Mouse (Mus musculus) macrophage (primary cell): ENCODE measurements around the gene Zeb2. TPM values are rescaled to one million over a fixed set of nuclear protein-coding genes. Genes with fewer than 3 reads are reported as not detected.

ENCODE experiments used
- H3K27ac ChIP-seq: fragments of 350-480 bp; formaldehyde crosslinking; 2 replicates; pipeline ENCODE4 v1.9.0; 2021
- H3K36me3 ChIP-seq: fragments of 350-480 bp; formaldehyde crosslinking; 2 replicates; pipeline ENCODE4 v1.9.0; 2021; ENCODE audit errors: inconsistent target
- H3K4me3 ChIP-seq: fragments of 350-480 bp; formaldehyde crosslinking; 2 replicates; pipeline ENCODE4 v1.9.0; 2021; ENCODE audit errors: inconsistent target
- H3K79me2 ChIP-seq: fragments of 350-480 bp; formaldehyde crosslinking; 2 replicates; pipeline ENCODE4 v1.9.0; 2021; ENCODE audit errors: inconsistent target
- WGBS: methylation state at CpG from one replicate; pipeline ENCODE4 v1.1.7; 2026; ENCODE audit warnings: inconsistent platforms; ENCODE audit not compliant: missing documents; 5-methylcytosine and 5-hydroxymethylcytosine counted together
- polyA plus RNA-seq: library from polyadenylated mRNA; stranded (reverse); fragments of 250-400 nt; gene quantifications from 3 replicates; pipeline ENCODE4 v1.2.4, GENCODE M21; 2018; ENCODE audit warnings: inconsistent platforms

The Zeb2 gene
- polyA plus RNA-seq, 1 experiment from 2014 or later, result 164 TPM

DNA sequence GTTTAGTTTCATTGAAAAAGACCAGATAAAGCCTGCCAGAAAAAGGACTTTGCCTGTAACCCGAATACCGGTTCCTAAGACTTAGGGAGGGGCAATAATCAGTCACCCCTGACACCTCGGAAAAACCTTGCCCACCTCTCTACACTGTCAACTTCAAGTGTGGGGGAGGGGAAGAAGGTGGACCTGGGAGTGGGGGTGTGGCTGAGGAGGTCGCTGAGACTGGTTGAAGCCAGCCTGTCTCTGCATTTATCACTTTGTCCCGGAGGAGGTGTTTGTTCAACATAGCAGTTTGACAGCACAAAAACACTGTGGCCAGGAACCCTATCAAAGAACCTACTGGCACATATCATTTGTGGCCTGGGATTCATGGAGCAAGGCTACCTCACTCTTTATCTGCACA lies 19.2 kb downstream of the Zeb2 start:
- H3K27ac ChIP-seq, result no peak overlapping the region
- H3K36me3 ChIP-seq, result peaks cover 78% of the 10 kb centered on the region
- 87% methylated on average over 5 of the region's 5 CpGs for WGBS
- H3K79me2 ChIP-seq, result peaks cover 100% of the 10 kb centered on the region
- H3K4me3 ChIP-seq, result no peak overlapping the region

DNA sequence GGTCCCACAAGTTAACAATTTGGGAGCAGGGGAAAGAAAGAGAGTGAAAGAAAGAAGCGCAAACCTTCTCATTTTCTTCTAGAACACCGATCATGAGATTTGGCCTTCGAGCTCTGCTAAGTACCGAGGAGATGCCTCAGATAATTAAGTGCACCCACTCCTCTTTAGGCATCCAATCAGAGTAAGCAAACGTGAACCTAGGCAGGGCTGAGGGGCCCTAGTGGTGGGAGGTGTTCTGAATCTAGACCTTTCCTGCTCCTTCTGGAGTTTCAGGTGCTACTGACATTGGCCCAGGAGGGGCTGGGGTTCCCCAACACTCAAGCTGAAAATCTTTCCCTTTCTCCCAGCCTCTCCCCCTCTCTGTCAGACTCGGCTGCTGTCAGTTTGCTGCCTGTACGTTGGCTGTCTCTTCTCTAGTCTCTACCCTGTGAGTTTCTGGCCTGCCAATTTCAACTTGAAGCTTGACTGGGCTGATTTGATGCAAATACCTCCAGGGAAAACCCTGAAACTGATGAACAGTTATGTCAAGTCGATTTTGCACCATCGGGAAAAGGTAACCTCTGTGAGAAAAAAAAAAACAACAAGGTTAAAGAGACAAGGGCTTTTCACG lies 20.5 kb downstream of the Zeb2 start:
- Histone ChIP-seq H3K36me3 (peaks cover 81% of the 10 kb centered on the region), H3K27ac (no peak overlapping the region), H3K4me3 (no peak overlapping the region), H3K79me2 (peaks cover 100% of the 10 kb centered on the region)
- WGBS, result 87% methylated on average over 10 of the region's 10 CpGs

DNA sequence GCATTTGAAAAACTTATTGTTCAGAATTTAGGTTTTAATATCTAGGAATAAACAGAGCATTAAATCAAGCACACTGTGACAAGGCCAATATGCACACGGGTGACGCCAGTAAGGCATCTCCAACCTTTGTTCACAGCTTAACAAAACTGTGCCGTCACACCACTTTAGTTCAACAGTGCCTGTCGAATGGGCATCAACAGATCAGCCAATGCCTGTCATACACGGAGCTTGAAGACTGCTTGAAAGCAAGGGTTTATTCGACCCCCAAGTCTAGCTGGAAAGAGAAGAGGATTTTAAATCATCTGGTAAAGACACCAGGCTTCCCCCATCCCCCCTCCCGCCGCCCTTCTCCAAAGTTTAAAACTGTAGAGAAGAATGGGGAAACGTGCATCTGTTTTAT lies 21.4 kb downstream of the Zeb2 start:
- WGBS, result 91% methylated on average over 9 of the region's 9 CpGs
- H3K79me2 ChIP-seq, result peaks cover 100% of the 10 kb centered on the region
- no peak overlapping the region for H3K27ac ChIP-seq
- H3K36me3 ChIP-seq, result peaks cover 84% of the 10 kb centered on the region
- no peak overlapping the region for H3K4me3 ChIP-seq

DNA sequence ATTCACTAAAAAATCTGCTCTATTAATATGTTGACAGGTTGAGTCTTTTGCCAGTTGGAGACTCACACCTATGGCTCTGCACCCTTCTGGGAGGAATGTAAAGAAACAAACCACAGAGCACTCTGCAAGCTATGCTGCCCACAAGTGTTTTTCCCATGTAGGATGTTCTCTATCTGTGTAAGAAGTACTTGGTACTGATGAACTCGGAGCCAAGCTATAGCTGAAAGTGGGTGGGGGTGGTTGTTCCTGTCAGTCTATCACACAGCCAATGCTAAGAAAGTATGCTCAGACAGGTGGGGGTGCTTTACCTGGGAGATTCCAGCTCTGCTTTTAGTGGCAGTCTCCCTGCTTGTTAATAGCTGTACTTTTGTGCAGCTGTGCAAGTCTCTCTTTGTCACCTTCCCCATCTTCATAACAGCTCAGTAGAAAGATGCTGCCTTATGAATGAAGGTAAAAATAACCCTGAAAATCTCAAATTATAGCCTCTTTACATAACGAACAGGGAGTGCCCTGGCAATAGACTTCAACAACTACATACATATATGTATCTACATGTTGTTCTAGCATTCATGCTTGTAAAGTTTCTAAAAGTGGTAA lies 22.7 kb downstream of the Zeb2 start:
- WGBS, result 90% methylated on average over 2 of the region's 2 CpGs
- H3K4me3 ChIP-seq, result no peak overlapping the region

DNA sequence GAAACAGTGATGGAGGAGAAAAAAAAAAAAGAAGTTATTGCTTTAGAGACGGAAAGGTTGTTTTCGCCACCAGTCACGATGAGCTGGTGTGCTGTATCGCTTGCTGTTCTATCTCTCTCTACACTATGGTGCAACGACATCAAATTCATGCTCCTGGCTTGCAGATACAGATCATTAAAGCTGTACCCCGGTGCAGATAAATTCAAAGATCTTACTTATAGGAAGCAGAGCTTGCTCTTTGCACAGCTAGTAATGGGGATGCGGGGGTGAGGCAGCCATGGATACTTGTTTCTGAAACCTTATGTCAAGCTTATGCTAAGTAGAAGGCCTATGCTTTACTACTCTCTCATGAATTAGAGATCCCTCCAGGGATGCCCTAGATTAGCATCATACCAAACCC lies 23.7 kb downstream of the Zeb2 start:
- WGBS, result 92% methylated on average over 7 of the region's 7 CpGs
- peaks cover 100% of the 10 kb centered on the region for H3K79me2 ChIP-seq
- no peak overlapping the region for H3K27ac ChIP-seq
- peaks cover 80% of the 10 kb centered on the region for H3K36me3 ChIP-seq
- no peak overlapping the region for H3K4me3 ChIP-seq

More for the DNA sequence above, 22.7 kb downstream of the Zeb2 start:
- Histone ChIP-seq H3K79me2 (peaks cover 100% of the 10 kb centered on the region), H3K36me3 (peaks cover 90% of the 10 kb centered on the region), H3K27ac (no peak overlapping the region)

DNA sequence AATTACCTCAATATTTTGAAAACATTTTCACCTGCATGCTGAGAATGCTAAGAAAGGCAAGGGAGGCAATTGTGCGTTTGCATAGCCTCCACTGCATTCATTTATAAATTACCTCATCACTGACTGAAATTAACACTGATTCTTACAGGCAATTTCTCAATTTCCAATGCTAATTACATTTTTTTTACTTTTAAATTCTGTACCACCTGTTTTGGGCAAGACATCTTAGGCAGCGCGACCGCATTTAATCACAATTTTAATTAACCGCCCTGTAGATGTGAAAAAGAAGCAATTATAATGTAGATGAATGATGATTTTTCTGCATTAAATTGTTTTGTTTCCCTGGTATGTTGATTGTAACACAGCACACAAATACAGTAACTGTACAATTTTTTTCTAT lies 24.5 kb downstream of the Zeb2 start:
- peaks cover 76% of the 10 kb centered on the region for H3K36me3 ChIP-seq
- peaks cover 100% of the 10 kb centered on the region for H3K79me2 ChIP-seq
- H3K27ac ChIP-seq, result no peak overlapping the region
- 100% methylated on average over 5 of the region's 5 CpGs for WGBS
- H3K4me3 ChIP-seq, result no peak overlapping the region

DNA sequence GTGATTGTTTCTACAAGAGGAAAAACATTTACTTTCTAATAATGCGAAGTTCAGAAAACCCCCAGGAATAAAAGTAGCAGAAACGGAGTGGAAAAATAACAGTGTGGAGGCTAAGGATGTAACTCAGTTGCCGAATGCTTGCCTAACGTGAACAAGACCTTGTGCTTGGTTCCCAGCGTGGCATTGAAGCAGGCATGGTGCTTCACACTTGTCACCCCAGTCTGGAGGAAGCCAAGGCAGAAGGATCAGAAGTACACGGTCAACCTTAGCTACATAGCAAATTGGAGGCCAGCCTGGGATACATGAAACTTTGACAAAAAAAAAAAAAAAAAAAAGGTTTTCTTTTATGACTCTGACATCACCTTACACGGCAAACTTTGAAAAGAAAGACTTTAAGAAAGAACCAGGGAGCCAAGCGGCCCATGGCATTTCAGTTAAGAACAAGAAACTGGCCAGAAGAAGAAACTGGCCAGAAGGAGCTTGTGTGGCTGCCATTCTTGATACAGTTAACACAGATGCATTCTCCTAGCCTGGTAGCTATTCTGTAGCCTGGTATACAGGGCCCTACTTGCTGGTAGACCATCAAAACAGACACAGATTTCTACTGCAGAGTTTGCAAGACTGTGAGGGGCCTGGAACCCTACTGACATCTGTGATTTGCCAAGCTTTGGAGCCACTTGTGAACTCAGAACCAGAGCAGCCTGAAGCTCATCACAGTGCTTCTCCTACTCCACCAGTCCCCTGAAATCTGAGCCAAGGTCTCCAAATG lies 26.5 kb downstream of the Zeb2 start:
- H3K27ac ChIP-seq, result no peak overlapping the region
- 85% methylated on average over 8 of the region's 8 CpGs for WGBS
- H3K79me2 ChIP-seq, result peaks cover 100% of the 10 kb centered on the region
- no peak overlapping the region for H3K4me3 ChIP-seq
- peaks cover 75% of the 10 kb centered on the region for H3K36me3 ChIP-seq

DNA sequence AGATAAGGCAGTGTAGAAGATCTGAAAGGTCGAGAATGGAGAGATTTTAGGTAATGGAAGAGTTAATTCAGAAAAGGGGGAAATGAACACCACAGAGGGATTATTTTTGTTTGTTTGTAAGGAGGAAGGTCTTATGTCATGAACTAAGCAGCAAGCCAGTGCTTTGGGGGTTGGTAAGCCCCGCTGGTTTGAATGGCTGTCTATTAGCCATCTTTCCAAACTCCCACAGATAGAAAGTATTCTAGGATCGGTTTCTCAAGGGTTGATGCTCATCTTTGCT lies 28.0 kb downstream of the Zeb2 start:
- H3K79me2 ChIP-seq, result peaks cover 100% of the 10 kb centered on the region
- H3K27ac ChIP-seq, result peak overlapping the region; percentile 8; the same call in 1 of the 2 replicates
- 63% methylated on average over 1 of the region's 3 CpGs for WGBS
- H3K36me3 ChIP-seq, result peaks cover 73% of the 10 kb centered on the region
- no peak overlapping the region for H3K4me3 ChIP-seq

DNA sequence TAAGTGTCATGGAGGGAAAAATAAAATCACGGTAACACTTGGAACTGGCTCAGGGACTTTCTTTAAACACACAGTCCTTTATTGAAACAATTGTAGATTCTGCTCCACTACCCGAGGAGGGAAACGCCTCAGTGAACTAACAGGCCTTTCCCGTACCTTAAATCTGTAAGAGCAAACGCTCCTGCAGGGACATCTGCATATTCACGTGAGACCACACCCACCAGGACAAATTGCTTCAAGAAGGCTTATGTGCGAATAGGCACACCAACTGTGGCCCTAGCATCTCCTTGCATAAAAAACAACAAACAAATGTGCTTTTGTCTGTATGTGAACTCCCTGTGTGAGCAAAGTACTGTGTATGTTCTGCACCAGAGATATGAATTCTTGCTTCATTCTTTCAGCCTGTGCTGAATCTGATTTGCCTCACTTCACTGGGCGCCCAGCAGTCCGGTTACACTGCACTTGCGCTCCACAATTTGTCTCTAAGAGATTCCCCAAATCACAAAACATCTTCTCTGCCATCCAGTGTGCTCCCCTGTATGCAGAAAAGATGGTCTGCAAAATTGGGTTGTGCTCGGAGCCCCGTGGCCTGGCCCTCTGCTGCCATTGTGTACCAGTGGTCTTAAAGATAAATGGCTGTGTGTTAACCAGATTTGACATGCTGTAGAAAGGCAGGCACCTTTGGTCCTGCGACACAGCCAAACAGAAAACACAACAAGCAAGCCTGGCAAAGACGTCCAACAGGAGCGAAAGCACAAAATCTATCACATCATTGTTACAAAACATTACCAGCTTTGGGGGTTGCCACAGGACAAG lies 28.6 kb downstream of the Zeb2 start:
- Histone ChIP-seq H3K27ac (no peak overlapping the region; the same call in 1 of the 2 replicates), H3K4me3 (no peak overlapping the region), H3K36me3 (peaks cover 72% of the 10 kb centered on the region), H3K79me2 (peaks cover 100% of the 10 kb centered on the region)
- WGBS, result 83% methylated on average over 15 of the region's 15 CpGs

DNA sequence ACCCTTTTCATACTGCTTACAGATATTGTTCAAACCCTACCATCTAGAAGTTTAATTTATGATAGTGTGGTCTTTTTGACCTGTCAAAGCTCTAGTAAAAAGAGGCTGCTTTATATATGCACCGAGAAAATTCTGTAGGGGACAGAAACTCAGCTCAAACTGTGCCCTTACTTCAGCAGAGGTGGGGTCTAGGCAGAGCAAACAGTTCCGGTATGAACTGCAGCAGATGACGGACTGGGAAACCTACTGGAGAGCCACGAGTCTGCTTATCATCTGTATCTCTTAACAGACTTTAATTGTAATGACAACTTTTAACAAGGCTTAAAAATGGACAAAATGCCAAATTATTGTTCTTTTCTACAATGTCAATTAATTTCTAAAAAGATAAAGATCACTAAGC lies 30.0 kb downstream of the Zeb2 start:
- peaks cover 100% of the 10 kb centered on the region for H3K79me2 ChIP-seq
- 84% methylated on average over 4 of the region's 4 CpGs for WGBS
- H3K27ac ChIP-seq, result no peak overlapping the region
- no peak overlapping the region for H3K4me3 ChIP-seq
- H3K36me3 ChIP-seq, result peaks cover 65% of the 10 kb centered on the region

DNA sequence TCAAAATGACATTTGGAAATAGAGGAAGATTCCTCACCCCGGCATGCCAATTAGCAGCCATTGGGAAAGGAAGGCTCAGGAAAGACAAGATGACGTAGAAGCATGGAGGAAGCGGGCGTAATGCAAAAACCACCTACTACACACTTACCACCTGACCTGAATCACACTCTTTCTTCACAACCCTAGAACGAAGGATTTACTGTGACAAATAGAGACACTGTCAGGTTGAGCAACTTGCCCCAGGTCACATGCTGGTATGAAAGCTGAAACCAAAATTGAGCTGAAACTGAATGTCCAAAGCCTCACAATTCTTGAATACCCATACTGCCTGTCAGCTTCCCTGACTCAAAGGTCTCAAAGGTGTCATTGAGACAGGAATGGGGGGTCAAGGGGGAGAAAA lies 31.5 kb downstream of the Zeb2 start:
- Histone ChIP-seq H3K36me3 (peaks cover 55% of the 10 kb centered on the region), H3K4me3 (no peak overlapping the region), H3K79me2 (peaks cover 100% of the 10 kb centered on the region), H3K27ac (no peak overlapping the region)
- 48% methylated on average over 5 of the region's 5 CpGs for whole genome bisulfite sequencing

DNA sequence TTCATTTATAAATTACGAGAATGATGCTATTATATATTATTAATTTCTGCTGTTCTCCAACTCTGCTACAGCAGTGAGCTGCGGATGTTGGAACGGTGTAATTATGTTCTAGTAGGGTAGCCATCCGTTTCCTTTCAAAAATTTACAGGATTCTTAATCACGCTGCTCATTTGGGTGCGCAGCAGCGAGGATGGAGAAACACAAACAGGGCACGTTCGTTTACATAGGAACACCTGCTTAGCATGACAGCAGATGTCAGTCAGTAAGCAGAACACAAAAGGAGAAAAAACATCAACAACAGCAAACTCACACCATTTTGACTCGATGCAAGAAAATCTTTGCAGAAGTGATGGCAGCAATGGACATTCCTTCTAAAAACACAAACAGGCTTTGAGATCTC lies 34.2 kb downstream of the Zeb2 start:
- WGBS, result 94% methylated on average over 9 of the region's 10 CpGs

DNA sequence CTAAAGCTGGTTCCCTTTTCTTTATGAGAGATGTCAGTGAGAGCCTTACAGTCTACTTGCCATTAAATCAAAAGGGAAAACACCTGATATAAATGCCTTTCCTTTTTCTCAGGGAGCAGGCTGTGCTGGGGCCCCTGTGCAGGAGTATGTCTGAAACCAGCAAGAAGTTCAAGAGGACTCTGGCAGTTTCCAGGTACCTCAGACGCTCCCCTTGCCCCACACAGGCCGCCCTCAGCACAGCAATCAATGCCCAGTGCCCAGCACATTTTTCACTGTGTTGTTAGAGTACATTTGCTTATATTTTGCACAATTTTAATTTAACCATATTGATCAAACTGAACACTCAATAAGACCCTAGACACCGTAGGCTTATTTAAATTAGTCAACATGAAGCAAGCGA lies 35.6 kb downstream of the Zeb2 start:
- Histone ChIP-seq H3K79me2 (peaks cover 100% of the 10 kb centered on the region), H3K4me3 (no peak overlapping the region), H3K27ac (no peak overlapping the region), H3K36me3 (peaks cover 66% of the 10 kb centered on the region)
- 85% methylated on average over 4 of the region's 4 CpGs for WGBS

More for the DNA sequence above, 34.2 kb downstream of the Zeb2 start:
- Histone ChIP-seq H3K79me2 (peaks cover 100% of the 10 kb centered on the region), H3K4me3 (no peak overlapping the region), H3K27ac (no peak overlapping the region), H3K36me3 (peaks cover 68% of the 10 kb centered on the region)

DNA sequence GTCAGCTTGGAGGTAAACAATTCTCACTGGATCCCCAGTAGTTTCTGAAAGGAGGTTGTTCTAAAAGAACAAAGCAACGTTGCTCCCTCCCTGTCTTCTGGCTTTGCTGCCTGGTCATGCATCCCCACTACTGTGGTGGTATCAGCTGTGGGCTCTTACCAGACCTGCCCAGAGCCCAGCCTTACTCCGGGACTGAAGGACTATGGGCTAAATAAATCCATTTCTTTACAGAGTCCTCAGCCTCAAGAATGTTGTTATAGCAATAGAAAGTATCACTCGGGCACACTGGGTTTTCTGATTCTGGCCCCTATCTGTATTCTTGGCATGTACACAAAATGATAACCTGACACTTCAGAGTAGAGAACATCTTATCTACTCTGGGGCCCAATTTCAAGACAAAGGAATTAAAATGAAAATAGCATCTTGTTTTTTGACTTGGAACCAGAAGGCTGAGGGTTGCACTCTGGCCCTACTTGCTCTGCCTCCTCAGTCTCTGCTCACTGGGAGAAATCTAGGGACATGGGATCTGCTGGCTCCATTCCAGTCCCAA lies 39.2 kb downstream of the Zeb2 start:
- WGBS, result 81% methylated on average over 3 of the region's 3 CpGs
- H3K79me2 ChIP-seq, result peaks cover 100% of the 10 kb centered on the region
- no peak overlapping the region for H3K27ac ChIP-seq
- H3K36me3 ChIP-seq, result peaks cover 70% of the 10 kb centered on the region
- H3K4me3 ChIP-seq, result no peak overlapping the region
